Mouse (Mus musculus) left cerebral cortex, postnatal 14 days (tissue): ENCODE results near the gene Lck. TPM values are rescaled to one million over a fixed set of nuclear protein-coding genes. Genes with fewer than 3 reads are reported as not detected.
A peak's percentile ranks its signal among the peaks of the same experiment; 100 is the strongest.
"Not testable (repeated sequence)": the region's sequence is repeated elsewhere in the genome, so short reads cannot be mapped to it uniquely, and the experiment has no call there.

ENCODE experiments used
- DNase-seq, 2 experiments: peaks; one replicate each; pipeline ENCODE4 v3.0.0; 2021 to 2022; ENCODE audit warnings: low spot score in 2 of 2, mixed read lengths in 1 of 2
- intact Hi-C: fragments of 180-260 bp; cut with DNase I; formaldehyde crosslinking; loops from one replicate; pipeline ENCODE4 v1.15.1; 2025
- total RNA-seq, 2 experiments: library from RNA; stranded (reverse); gene quantifications; 2 replicates each; pipeline ENCODE4 v1.2.3; 2021

Gene Lck
- total RNA-seq, 2 experiments from 2014 or later, result 5.5 to 8.5 TPM

DNA sequence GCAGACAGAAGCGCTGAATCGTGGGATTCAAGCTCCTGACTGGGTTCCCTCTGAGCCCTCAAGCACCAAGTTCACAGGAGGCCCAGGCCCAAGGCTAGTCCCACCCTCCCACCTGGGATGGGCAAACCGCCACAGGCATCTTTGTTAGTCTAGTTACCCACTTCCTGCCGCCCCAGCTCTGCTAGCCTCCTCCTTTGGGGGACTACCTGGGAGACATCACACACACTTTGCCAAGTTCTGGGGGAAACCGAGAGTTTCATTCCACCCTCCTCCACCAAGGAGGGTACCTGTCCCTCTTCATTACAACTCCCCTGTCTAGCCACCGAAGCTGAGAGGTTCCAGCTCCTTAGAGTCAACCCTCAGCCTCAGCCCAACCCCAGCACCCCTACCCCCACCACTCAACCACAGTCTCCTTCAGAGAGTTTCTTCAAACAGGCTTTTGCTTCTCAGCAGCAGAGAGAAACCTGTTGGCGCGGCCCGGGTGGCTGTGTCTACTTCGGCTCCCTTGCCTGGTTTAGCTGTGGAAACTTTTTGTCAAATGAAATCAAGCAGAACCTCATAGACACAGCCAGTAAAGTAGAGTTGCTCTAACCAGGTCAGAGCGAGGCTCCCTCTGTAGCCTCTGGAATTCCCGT is 15.0 kb downstream of the Lck start:
- intact Hi-C loops, result no loop called here
- DNase-seq, result no peak

DNA sequence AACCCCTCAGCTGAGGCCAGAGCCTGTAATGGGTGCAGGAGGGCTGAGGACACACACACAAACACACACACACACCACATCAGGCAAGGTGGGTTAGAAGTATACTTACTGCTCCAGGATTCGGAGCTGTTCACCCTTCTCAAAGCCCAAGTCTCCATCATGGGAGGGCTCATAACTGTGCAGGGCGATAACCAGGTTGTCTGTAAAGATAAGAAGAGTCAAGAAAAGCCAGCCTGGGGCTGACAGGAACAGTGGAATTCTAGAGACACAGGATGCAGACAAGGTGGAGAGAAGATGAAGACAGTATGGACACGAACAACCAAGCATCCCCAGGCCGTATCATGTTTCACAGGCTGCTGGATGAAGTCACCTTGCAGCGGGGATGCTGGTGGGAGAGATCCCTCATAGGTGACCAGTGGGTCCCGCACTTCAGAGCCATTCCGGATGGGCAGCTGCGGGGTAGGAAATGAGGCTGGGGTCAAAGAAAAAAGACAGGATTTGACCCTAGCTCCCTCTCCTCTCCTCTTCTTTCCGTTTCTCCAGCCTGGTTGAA is 16.1 kb downstream of the Lck start:
- no peak for DNase-seq
- intact Hi-C loops, result no loop called here

- intact Hi-C loops, result no loop called here
- DNase-seq, result peak; percentile 79 to 84
Observed at GRCm38 (mm10) chr4:129556532-129557223, 16.8 kb downstream of the Lck start.

GRCm38 (mm10) chr4:129555862-129556531 is 17.4 kb downstream of the Lck start:
- intact Hi-C loops, result no loop called here
- DNase-seq, result peak in 1 of 2 experiments; percentile 40

- intact Hi-C loops, result no loop called here
- peak; percentile 62 to 72 for DNase-seq
Observed at GRCm38 (mm10) chr4:129555421-129555861, 18.0 kb downstream of the Lck start.

DNA sequence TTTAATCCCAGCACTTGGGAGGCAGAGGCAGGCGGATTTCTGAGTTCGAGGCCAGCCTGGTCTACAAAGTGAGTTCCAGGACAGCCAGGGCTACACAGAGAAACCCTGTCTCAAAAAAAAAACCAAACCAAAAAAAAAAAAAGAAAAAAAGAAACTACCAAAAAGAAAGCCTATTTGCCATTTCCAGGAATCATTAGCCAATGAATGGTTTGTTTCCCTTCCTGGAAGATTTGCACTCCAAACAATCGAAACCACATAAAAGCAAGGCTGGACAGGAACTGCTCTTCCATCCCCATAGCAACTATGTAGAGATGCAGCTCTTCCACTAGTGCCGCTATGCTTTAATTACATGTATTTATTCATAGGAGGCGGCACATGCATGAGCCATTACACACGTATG is 18.9 kb downstream of the Lck start:
- intact Hi-C loops, result not testable (repeated sequence)

DNA sequence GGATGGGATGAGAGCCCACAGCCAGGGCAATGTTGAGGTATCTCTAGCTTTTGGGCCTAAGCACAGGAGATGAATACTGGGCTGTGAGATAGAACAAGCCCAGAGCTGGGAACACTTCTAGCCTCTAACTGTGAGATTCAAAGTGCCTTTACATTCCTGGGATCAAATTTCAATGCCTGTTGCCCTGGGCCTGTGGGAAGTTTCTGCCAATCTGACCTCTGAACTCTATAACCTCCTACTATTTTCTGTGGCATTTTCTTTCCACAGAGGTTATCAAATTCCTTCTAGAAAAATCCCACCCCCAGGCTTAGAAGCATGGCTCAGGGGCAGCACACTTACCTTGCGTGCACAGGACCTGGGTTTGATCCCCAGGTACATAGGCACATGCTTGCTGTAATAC is 23.1 kb downstream of the Lck start:
- DNase-seq, result no peak
- intact Hi-C loops, result no loop called here

More for the DNA sequence above, 18.9 kb downstream of the Lck start:
- DNase-seq, result not testable (repeated sequence)

DNA sequence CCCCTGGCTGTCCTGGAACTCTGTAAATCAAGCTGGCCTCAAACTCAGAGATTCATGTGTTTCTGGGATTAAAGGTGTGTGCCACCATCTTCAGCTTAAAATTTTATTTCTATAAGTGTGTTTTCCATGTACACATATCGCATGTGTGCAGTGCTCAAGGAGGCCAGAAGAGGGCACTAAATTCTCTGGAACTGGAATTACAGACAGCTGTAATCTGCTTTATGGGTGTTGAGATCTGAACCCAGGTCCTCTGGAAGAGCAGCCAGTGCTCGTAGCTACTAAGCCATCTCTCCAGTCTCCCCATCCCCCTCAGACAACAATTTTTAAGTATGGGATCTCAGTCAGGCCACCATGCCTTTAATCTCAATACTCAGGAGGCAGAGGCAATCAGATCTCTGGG is 24.1 kb downstream of the Lck start:
- intact Hi-C loops, result no loop called here
- no peak for DNase-seq

- intact Hi-C loops, DNase-seq: not testable (repeated sequence)
Observed at GRCm38 (mm10) chr4:129547631-129548030, 25.8 kb downstream of the Lck start.

DNA sequence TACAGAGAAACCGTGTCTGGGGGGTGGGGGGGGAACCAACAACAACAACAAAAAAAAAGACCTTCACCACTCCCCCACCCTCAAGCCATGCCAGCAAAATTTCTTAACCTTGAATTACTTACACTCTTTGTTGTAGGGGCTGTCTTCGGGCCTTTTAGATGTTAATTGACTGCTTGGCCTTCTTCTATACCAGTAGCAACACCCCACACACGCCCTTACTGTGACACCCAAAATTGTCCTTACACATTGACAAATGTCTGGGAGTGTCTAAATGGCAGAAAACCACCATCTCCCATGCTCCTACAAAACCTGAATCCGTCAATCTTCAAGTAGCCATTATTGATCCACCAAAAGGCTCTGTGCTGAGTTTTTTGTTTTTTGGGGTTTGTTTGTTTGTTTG is 29.3 kb downstream of the Lck start:
- no peak for DNase-seq
- intact Hi-C loops, result no loop called here

GRCm38 (mm10) chr4:129542592-129543141 is 30.8 kb downstream of the Lck start, which contains the start of gene Hdac1:
Gene Hdac1, minus strand, starts transcription at chr4:129542713.
- peak; percentile 96 to 97 for DNase-seq
- intact Hi-C loops, result no loop called here

DNA sequence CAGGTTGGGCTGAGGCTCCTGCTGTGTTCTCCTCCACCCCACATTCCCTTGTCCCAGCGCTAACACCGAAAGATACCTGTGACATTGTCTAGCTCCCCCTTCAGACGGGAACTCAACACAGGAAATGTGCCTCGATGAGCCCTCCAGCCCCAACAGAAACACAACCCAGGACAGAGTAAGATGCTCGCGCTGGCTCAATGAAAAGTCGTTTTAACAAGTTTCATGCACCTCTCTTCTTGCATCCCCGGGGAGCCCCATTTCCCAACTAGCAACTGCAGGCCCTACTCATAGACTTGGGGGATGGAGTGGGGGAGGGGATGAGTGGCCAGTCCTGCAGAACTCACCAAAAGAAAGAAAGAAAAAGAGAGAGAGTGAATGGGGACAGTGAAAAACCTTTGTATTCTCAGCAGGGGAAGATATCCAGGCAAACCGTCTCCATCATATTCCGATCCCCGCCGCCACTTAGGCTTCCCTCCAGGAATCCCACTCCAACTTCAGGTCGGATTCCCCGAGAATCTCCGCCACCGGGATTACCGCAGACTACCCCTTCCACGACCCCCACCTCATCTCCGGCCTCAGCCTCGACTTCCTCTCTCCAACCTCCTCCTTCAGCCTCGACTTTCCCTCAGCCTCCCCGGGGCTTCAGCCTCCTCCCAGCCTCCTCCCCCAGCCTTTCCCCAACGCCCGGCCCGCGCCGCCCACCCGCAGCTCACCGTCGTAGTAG is 31.4 kb downstream of the Lck start:
- intact Hi-C loops, result no loop called here
- DNase-seq, result no peak

GRCm38 (mm10) chr4:129540012-129540411 is 33.4 kb downstream of the Lck start:
- DNase-seq, result no peak
- intact Hi-C loops, result no loop called here

- intact Hi-C loops, DNase-seq: not testable (repeated sequence)
Observed at GRCm38 (mm10) chr4:129528901-129529300, 44.5 kb downstream of the Lck start.

DNA sequence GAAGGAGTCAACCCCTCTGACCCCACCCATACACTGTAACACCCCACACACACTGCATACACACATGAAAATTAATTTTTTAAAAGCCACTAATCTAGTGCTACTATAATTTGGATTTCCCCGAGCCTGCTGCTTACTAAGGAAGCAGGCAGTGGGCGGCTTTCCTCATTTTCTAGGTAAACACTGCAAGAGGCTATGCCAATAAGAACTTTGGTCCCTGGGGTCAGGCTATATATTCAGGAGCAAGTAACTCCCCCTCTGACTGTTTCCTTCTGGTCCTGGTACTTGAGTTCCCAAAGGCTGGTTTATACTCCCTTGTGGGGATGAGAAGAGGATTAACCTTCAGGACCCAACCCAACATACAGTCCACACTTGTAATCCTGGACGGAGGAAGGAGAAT is 47.6 kb downstream of the Lck start:
- intact Hi-C loops, result no loop called here
- no peak for DNase-seq

GRCm38 (mm10) chr4:129525338-129525737 is 48.1 kb downstream of the Lck start:
- DNase-seq, result no peak
- intact Hi-C loops, result no loop called here

DNA sequence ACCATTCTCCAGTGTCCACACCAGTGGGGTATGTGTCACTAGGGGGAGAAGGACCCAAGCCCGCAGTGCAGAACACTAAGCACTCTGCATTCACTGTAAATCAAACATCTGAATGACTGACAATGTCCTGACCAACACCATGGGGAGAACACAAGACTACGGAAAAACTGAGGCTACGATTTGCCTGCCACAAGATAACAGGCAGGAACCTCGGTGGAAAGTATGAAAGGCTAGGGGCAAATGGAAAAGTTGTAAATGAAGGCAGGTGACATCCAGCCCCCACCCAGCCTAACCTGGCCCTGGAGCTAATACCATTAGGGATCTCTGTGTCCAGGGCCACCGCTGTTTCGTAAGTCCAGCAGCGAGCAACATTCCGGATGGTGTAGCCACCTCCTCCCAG is 54.9 kb downstream of the Lck start:
- intact Hi-C loops, result no loop called here
- no peak for DNase-seq

DNA sequence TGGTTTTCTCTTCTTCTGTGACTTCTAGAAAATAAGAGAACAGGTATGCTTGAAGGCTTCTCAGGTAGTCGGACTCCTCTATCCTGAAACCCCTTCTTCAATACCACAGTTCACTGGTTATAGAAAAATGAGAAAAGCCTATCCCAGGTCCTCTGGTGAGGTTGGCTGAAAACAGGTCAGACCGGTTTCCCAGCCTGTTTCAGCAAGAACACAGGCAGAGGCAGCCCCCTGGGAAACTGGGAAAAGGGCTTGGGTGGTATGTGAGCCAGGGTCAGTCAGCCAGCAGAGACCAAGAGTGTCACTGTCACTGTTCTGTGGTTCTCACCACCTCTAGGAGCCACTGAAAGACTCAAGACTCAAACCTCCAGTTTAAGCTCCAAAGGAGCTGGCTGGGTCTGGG is 56.5 kb downstream of the Lck start:
- intact Hi-C loops, result no loop called here
- no peak for DNase-seq

DNA sequence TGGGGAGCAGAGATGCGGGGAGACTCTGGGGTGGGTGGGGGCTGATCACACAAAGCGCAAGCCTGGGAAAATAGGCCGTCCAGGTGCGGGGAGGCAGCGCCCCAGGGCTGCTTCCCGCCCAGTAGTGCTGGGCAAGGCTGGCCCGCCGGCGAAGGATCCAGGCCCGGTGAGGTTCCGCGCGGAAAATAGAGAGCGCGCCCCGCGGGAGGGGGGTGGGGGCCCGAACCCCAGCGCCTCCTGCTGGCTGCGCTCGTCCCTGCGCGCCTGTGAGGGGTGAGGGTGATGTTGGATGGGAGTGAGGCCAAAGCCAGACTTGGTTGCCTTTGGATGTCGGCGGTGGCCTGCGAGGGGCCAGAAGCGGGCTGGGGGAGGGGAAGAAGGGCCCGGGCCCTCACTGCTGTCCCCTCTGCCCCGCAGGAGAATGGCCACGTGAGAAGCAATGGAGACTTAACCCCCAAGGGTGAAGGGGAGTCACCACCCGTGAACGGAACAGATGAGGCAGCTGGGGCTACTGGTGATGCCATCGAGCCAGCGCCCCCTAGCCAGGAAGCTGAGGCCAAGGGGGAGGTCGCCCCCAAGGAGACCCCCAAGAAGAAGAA is 59.0 kb downstream of the Lck start:
- peak; percentile 52 to 68 for DNase-seq
- intact Hi-C loops, result loop anchor here (1.0 kb wide), 1 partner anchor 19 kb away; no protein-coding TSS in a partner anchor
